Mouse (Mus musculus): ENCODE measurements around the gene Dmbt1.
"Not testable (repeated sequence)": the region's sequence is repeated elsewhere in the genome, so short reads cannot be mapped to it uniquely, and the experiment has no call there.

The Dmbt1 gene

GRCm38 (mm10) chr7:131031755-131032154 is at the start of gene Dmbt1:
Gene Dmbt1 (plus strand): TSS chr7:131032053.
- ATAC-seq (ENCODE audit: low TSS enrichment), result no peak

GRCm38 (mm10) chr7:130982371-130982770 is 49.5 kb upstream of the Dmbt1 start:
- no peak for ATAC-seq (ENCODE audit: low TSS enrichment)

- no peak for ATAC-seq (ENCODE audit: low TSS enrichment)
Observed at GRCm38 (mm10) chr7:130982881-130983280, 49.0 kb upstream of the Dmbt1 start.

- ATAC-seq (ENCODE audit: low TSS enrichment), result no peak
Observed at GRCm38 (mm10) chr7:130984294-130984693, 47.6 kb upstream of the Dmbt1 start.

- ATAC-seq (ENCODE audit: low TSS enrichment), result no peak
Observed at GRCm38 (mm10) chr7:130985193-130985592, 46.7 kb upstream of the Dmbt1 start.

- ATAC-seq (ENCODE audit: low TSS enrichment), result no peak
Observed at GRCm38 (mm10) chr7:130985716-130986115, 46.1 kb upstream of the Dmbt1 start.

GRCm38 (mm10) chr7:130988146-130988545 is 43.7 kb upstream of the Dmbt1 start:
- ATAC-seq (ENCODE audit: low TSS enrichment), result no peak

- no peak for ATAC-seq (ENCODE audit: low TSS enrichment)
Observed at GRCm38 (mm10) chr7:130989371-130989770, 42.5 kb upstream of the Dmbt1 start.

GRCm38 (mm10) chr7:130991174-130991789 is 40.6 kb upstream of the Dmbt1 start:
- ATAC-seq (ENCODE audit: low TSS enrichment), result no peak

- 0 out of 2 replicates have a peak, but pooled peaks have one; percentile 41 for ATAC-seq (ENCODE audit: low TSS enrichment)
Observed at GRCm38 (mm10) chr7:130993907-130994306, 37.9 kb upstream of the Dmbt1 start.

- ATAC-seq (ENCODE audit: low TSS enrichment), result no peak
Observed at GRCm38 (mm10) chr7:131001976-131002726, 29.7 kb upstream of the Dmbt1 start.

GRCm38 (mm10) chr7:131004071-131004470 is 27.8 kb upstream of the Dmbt1 start:
- ATAC-seq (ENCODE audit: low TSS enrichment), result no peak

GRCm38 (mm10) chr7:131007221-131007620 is 24.6 kb upstream of the Dmbt1 start:
- no peak for ATAC-seq (ENCODE audit: low TSS enrichment)

GRCm38 (mm10) chr7:131009178-131009577 is 22.7 kb upstream of the Dmbt1 start:
- ATAC-seq (ENCODE audit: low TSS enrichment), result no peak

GRCm38 (mm10) chr7:131011901-131012300 is 20.0 kb upstream of the Dmbt1 start:
- no peak for ATAC-seq (ENCODE audit: low TSS enrichment)

- no peak for ATAC-seq (ENCODE audit: low TSS enrichment)
Observed at GRCm38 (mm10) chr7:131019181-131019580, 12.7 kb upstream of the Dmbt1 start.

- ATAC-seq (ENCODE audit: low TSS enrichment), result no peak
Observed at GRCm38 (mm10) chr7:131024807-131025206, 7.0 kb upstream of the Dmbt1 start.

- ATAC-seq (ENCODE audit: low TSS enrichment), result no peak
Observed at GRCm38 (mm10) chr7:131027557-131027956, 4.3 kb upstream of the Dmbt1 start.

- ATAC-seq (ENCODE audit: low TSS enrichment), result no peak
Observed at GRCm38 (mm10) chr7:131036396-131036795, 4.5 kb downstream of the Dmbt1 start.

- no peak for ATAC-seq (ENCODE audit: low TSS enrichment)
Observed at GRCm38 (mm10) chr7:131037083-131037482, 5.2 kb downstream of the Dmbt1 start.

GRCm38 (mm10) chr7:131040760-131041159 is 8.9 kb downstream of the Dmbt1 start:
- ATAC-seq (ENCODE audit: low TSS enrichment), result not testable (repeated sequence)

- ATAC-seq (ENCODE audit: low TSS enrichment), result no peak
Observed at GRCm38 (mm10) chr7:131042657-131043056, 10.8 kb downstream of the Dmbt1 start.

- ATAC-seq (ENCODE audit: low TSS enrichment), result not testable (repeated sequence)
Observed at GRCm38 (mm10) chr7:131045258-131045835, 13.5 kb downstream of the Dmbt1 start.

Measured in frontal cortex, adult (tissue).